19 mouse cellular contexts compared by ENCODE assay signal in genomic region chr15:79335061-79335655, GRCm38 (mm10). TPM values are rescaled to one million over a fixed set of nuclear protein-coding genes. Genes with fewer than 3 reads are reported as not detected.
DNase-seq lines count a peak whose midpoint lies in the region; ATAC-seq lines count a peak whose summit lies in the region.
"Had no signal": no experiment of that assay in that cellular context is flagged by ENCODE, and none has a peak within 500 bp of the region (broad histone marks: within the 10 kb centered on the region; RNA-seq: fewer than 3 reads in every experiment).

No protein-coding gene starts in this region.

- 65% methylated on average over 7 of the region's 7 CpGs for WGBS in hindbrain, embryonic 10.5 days
- 60% methylated on average over 7 of the region's 7 CpGs for WGBS in hindbrain, embryonic 13.5 days
- WGBS in midbrain, embryonic 13.5 days, result 42% methylated on average over 7 of the region's 7 CpGs
- WGBS in midbrain, embryonic 14.5 days, result 43% methylated on average over 7 of the region's 7 CpGs
- 47% methylated on average over 7 of the region's 7 CpGs for WGBS in embryonic facial prominence, embryonic 13.5 days

- no peaks in the 10 kb centered on the region for H3K27me3 ChIP-seq in hindbrain, embryonic 10.5 days (ENCODE audit: insufficient read depth, poor library complexity, severe bottlenecking)
- no peaks in the 10 kb centered on the region for H3K27me3 ChIP-seq in hindbrain, embryonic 13.5 days
- H3K27me3 ChIP-seq in midbrain, embryonic 13.5 days, result no peaks in the 10 kb centered on the region
- H3K27me3 ChIP-seq in midbrain, embryonic 14.5 days (ENCODE audit: control insufficient read depth, insufficient read depth, low read length), result no peaks in the 10 kb centered on the region
- H3K27me3 ChIP-seq in embryonic facial prominence, embryonic 13.5 days, result no peaks in the 10 kb centered on the region
- H3K27me3 ChIP-seq: forebrain, embryonic 15.5 days; intestine, embryonic 15.5 days had no signal

- no peak for DNase-seq in hindbrain, embryonic 10.5 days (ENCODE audit: low spot score)
- DNase-seq in midbrain, embryonic 14.5 days, result no peak
- DNase-seq in gastrocnemius, postnatal 10 days, result no peak
- DNase-seq in layer of hippocampus, adult 18-20 months (ENCODE audit: low spot score in 2 of 2), result no peak
- DNase-seq in urinary bladder, postnatal 36 days (ENCODE audit: low spot score in 2 of 2), result no peak
- DNase-seq: gastrocnemius, adult 2 months; heart, adult 2 months; layer of hippocampus, adult 9-11 months; liver; lung, adult 2 months; right cerebral cortex, postnatal 14 days; thymus, postnatal 4 days had no signal

- no peak for ATAC-seq in hindbrain, embryonic 13.5 days (ENCODE audit: low FRiP score)
- ATAC-seq in midbrain, embryonic 13.5 days, result peak; percentile 63; the same call in 1 of the 2 replicates
- no peak for ATAC-seq in midbrain, embryonic 14.5 days (ENCODE audit: low FRiP score, low TSS enrichment)
- ATAC-seq in embryonic facial prominence, embryonic 13.5 days (ENCODE audit: insufficient number of reproducible peaks, insufficient read depth, low FRiP score, low TSS enrichment, low read depth), result no peak
- ATAC-seq: activated CD4-positive, CD25-positive, alpha-beta regulatory T cell, adult 4 months; forebrain, embryonic 15.5 days; intestine, embryonic 15.5 days had no signal

- no peak overlapping the region for H3K9ac ChIP-seq in hindbrain, embryonic 13.5 days
- 0 out of 2 replicates have a peak overlapping the region, but pooled peaks have one; percentile 11 for H3K9ac ChIP-seq in midbrain, embryonic 13.5 days (replicated peaks)
- H3K9ac ChIP-seq in midbrain, embryonic 14.5 days (replicated peaks; ENCODE audit: low read length), result no peak overlapping the region
- peak overlapping the region; percentile 21; the same call in 1 of the 2 replicates for H3K9ac ChIP-seq in embryonic facial prominence, embryonic 13.5 days
- H3K9ac ChIP-seq: forebrain, embryonic 15.5 days; intestine, embryonic 15.5 days had no signal

- no peak overlapping the region for H3K4me2 ChIP-seq in hindbrain, embryonic 13.5 days
- no peak overlapping the region for H3K4me2 ChIP-seq in midbrain, embryonic 13.5 days (replicated peaks)
- no peak overlapping the region for H3K4me2 ChIP-seq in midbrain, embryonic 14.5 days (ENCODE audit: low read length)
- no peak overlapping the region for H3K4me2 ChIP-seq in embryonic facial prominence, embryonic 13.5 days
- H3K4me2 ChIP-seq: forebrain, embryonic 15.5 days; intestine, embryonic 15.5 days had no signal

- peaks cover 15% of the 10 kb centered on the region for H3K4me1 ChIP-seq in hindbrain, embryonic 10.5 days (replicated peaks)
- peaks cover 9% of the 10 kb centered on the region; the same call in 1 of the 2 replicates for H3K4me1 ChIP-seq in hindbrain, embryonic 13.5 days (replicated peaks)
- H3K4me1 ChIP-seq in midbrain, embryonic 13.5 days (replicated peaks), result peaks cover 9% of the 10 kb centered on the region
- H3K4me1 ChIP-seq in midbrain, embryonic 14.5 days (ENCODE audit: control insufficient read depth, insufficient read depth, low read length), result no peaks in the 10 kb centered on the region
- H3K4me1 ChIP-seq in embryonic facial prominence, embryonic 13.5 days, result peaks cover 9% of the 10 kb centered on the region
- H3K4me1 ChIP-seq: forebrain, embryonic 15.5 days had no signal

- no peak overlapping the region for H3K4me3 ChIP-seq in hindbrain, embryonic 10.5 days
- no peak overlapping the region for H3K4me3 ChIP-seq in hindbrain, embryonic 13.5 days
- H3K4me3 ChIP-seq in midbrain, embryonic 13.5 days (replicated peaks), result no peak overlapping the region
- H3K4me3 ChIP-seq in midbrain, embryonic 14.5 days (replicated peaks; ENCODE audit: low read depth, low read length), result no peak overlapping the region
- no peak overlapping the region for H3K4me3 ChIP-seq in embryonic facial prominence, embryonic 13.5 days
- H3K4me3 ChIP-seq: forebrain, embryonic 15.5 days; gastrocnemius, adult 2 months; heart, adult 2 months; intestine, embryonic 15.5 days had no signal

- H3K27ac ChIP-seq in hindbrain, embryonic 10.5 days, result peak overlapping the region; percentile 14
- no peak overlapping the region for H3K27ac ChIP-seq in hindbrain, embryonic 13.5 days
- H3K27ac ChIP-seq in midbrain, embryonic 13.5 days, result peak overlapping the region; percentile 0; the same call in 1 of the 2 replicates
- no peak overlapping the region for H3K27ac ChIP-seq in midbrain, embryonic 14.5 days (replicated peaks; ENCODE audit: low read depth, low read length)
- H3K27ac ChIP-seq in embryonic facial prominence, embryonic 13.5 days, result no peak overlapping the region
- H3K27ac ChIP-seq: forebrain, embryonic 15.5 days; gastrocnemius, adult 2 months; heart, adult 2 months; intestine, embryonic 15.5 days; kidney, postnatal 0 days had no signal

- no peaks in the 10 kb centered on the region for H3K9me3 ChIP-seq in hindbrain, embryonic 10.5 days
- H3K9me3 ChIP-seq in hindbrain, embryonic 13.5 days, result no peaks in the 10 kb centered on the region
- no peaks in the 10 kb centered on the region for H3K9me3 ChIP-seq in midbrain, embryonic 13.5 days
- H3K9me3 ChIP-seq in midbrain, embryonic 14.5 days (ENCODE audit: control insufficient read depth, low read length), result no peaks in the 10 kb centered on the region
- H3K9me3 ChIP-seq in embryonic facial prominence, embryonic 13.5 days, result no peaks in the 10 kb centered on the region
- H3K9me3 ChIP-seq: forebrain, embryonic 15.5 days; intestine, embryonic 15.5 days had no signal

- no peaks in the 10 kb centered on the region for H3K36me3 ChIP-seq in hindbrain, embryonic 10.5 days
- H3K36me3 ChIP-seq in hindbrain, embryonic 13.5 days, result no peaks in the 10 kb centered on the region
- no peaks in the 10 kb centered on the region for H3K36me3 ChIP-seq in midbrain, embryonic 13.5 days
- no peaks in the 10 kb centered on the region for H3K36me3 ChIP-seq in midbrain, embryonic 14.5 days (ENCODE audit: control insufficient read depth, insufficient read depth, low read length)
- no peaks in the 10 kb centered on the region for H3K36me3 ChIP-seq in embryonic facial prominence, embryonic 13.5 days
- H3K36me3 ChIP-seq: forebrain, embryonic 15.5 days; intestine, embryonic 15.5 days had no signal

RNA-seq across cellular contexts. Expression of gene Pla2g6, which starts 7.0 kb away (rescaled TPM):
- 24.2 and 25.3 TPM in 2 replicates for polyA plus RNA-seq in hindbrain, embryonic 10.5 days (2016; fragmentation: Nextera tagmentation; extraction: Ambion mirVana)
- 34.5 and 35.5 TPM in 2 replicates for polyA plus RNA-seq in hindbrain, embryonic 13.5 days (2015; fragmentation: Nextera tagmentation; extraction: Ambion mirVana)
- 37.5 and 43.3 TPM in 2 replicates for polyA plus RNA-seq in midbrain, embryonic 13.5 days (2015; fragmentation: Nextera tagmentation; extraction: Ambion mirVana)
- 26.0 and 28.2 TPM in 2 replicates for polyA plus RNA-seq in midbrain, embryonic 14.5 days (2014; fragmentation: Nextera tagmentation; extraction: Ambion mirVana)
- 11.6 TPM in 2 replicates for polyA plus RNA-seq in embryonic facial prominence, embryonic 13.5 days (2015; fragmentation: Nextera tagmentation; extraction: Ambion mirVana)
- 1 to 10 TPM; 9.2 to 9.8 TPM for total RNA-seq in gastrocnemius, postnatal 10 days (2021)
- total RNA-seq in layer of hippocampus, adult 18-20 months (2021), result 10 to 100 TPM; 23.0 to 23.1 TPM

RNA-seq across cellular contexts. Expression of gene Maff, which starts 11.3 kb away (rescaled TPM):
- 0.97 and 1.1 TPM in 2 replicates for polyA plus RNA-seq in hindbrain, embryonic 10.5 days (2016; fragmentation: Nextera tagmentation; extraction: Ambion mirVana)
- polyA plus RNA-seq in hindbrain, embryonic 13.5 days (2015; fragmentation: Nextera tagmentation; extraction: Ambion mirVana), result 0.83 and 0.84 TPM in 2 replicates
- 0.76 and 0.79 TPM in 2 replicates for polyA plus RNA-seq in midbrain, embryonic 13.5 days (2015; fragmentation: Nextera tagmentation; extraction: Ambion mirVana)
- polyA plus RNA-seq in midbrain, embryonic 14.5 days (2014; fragmentation: Nextera tagmentation; extraction: Ambion mirVana), result 1.0 and 1.2 TPM in 2 replicates
- polyA plus RNA-seq in embryonic facial prominence, embryonic 13.5 days (2015; fragmentation: Nextera tagmentation; extraction: Ambion mirVana), result 1.8 and 2.8 TPM in 2 replicates
- total RNA-seq in gastrocnemius, postnatal 10 days (2021), result 1 to 10 TPM; 2.0 to 2.6 TPM
- 1 to 10 TPM; 2.1 TPM for total RNA-seq in layer of hippocampus, adult 18-20 months (2021)

RNA-seq across cellular contexts. Expression of gene Baiap2l2, which starts 49.8 kb away (rescaled TPM):
- 1.7 and 2.0 TPM in 2 replicates for polyA plus RNA-seq in hindbrain, embryonic 10.5 days (2016; fragmentation: Nextera tagmentation; extraction: Ambion mirVana)
- polyA plus RNA-seq in hindbrain, embryonic 13.5 days (2015; fragmentation: Nextera tagmentation; extraction: Ambion mirVana), result 1.7 and 2.8 TPM in 2 replicates
- 0.72 and 1.4 TPM in 2 replicates for polyA plus RNA-seq in midbrain, embryonic 13.5 days (2015; fragmentation: Nextera tagmentation; extraction: Ambion mirVana)
- 1.9 and 2.0 TPM in 2 replicates for polyA plus RNA-seq in midbrain, embryonic 14.5 days (2014; fragmentation: Nextera tagmentation; extraction: Ambion mirVana)
- 18.0 and 23.4 TPM in 2 replicates for polyA plus RNA-seq in embryonic facial prominence, embryonic 13.5 days (2015; fragmentation: Nextera tagmentation; extraction: Ambion mirVana)
- total RNA-seq in gastrocnemius, postnatal 10 days (2021), result 1 to 10 TPM; 3.1 to 3.6 TPM
- 1 to 10 TPM; 1.9 to 4.8 TPM for total RNA-seq in layer of hippocampus, adult 18-20 months (2021)

Comparison
In these comparisons a context has a peak if more than half of its experiments do, and no peak if none do; other contexts are left out.
1. H3K27ac ChIP-seq: peak in hindbrain, embryonic 10.5 days (single experiment) and midbrain, embryonic 13.5 days (single experiment); none in hindbrain, embryonic 13.5 days (single experiment), midbrain, embryonic 14.5 days (single experiment) and embryonic facial prominence, embryonic 13.5 days (single experiment).
2. H3K9ac ChIP-seq: peak in midbrain, embryonic 13.5 days (single experiment) and embryonic facial prominence, embryonic 13.5 days (single experiment); none in hindbrain, embryonic 13.5 days (single experiment) and midbrain, embryonic 14.5 days (single experiment).